Mouse (Mus musculus) lung, postnatal 0 days (tissue): ENCODE results near the gene Med1.

Experiments used
- CTCF ChIP-seq: IDR thresholded peaks from 2 replicates; pipeline ENCODE4 v1.5.1; 2016; ENCODE audit warnings: antibody characterized with exemption, mild to moderate bottlenecking
- EP300 ChIP-seq: IDR thresholded peaks from 2 replicates; pipeline ENCODE4 v1.6.1; 2016; ENCODE audit warnings: antibody characterized with exemption, mild to moderate bottlenecking, control low read depth

DNA sequence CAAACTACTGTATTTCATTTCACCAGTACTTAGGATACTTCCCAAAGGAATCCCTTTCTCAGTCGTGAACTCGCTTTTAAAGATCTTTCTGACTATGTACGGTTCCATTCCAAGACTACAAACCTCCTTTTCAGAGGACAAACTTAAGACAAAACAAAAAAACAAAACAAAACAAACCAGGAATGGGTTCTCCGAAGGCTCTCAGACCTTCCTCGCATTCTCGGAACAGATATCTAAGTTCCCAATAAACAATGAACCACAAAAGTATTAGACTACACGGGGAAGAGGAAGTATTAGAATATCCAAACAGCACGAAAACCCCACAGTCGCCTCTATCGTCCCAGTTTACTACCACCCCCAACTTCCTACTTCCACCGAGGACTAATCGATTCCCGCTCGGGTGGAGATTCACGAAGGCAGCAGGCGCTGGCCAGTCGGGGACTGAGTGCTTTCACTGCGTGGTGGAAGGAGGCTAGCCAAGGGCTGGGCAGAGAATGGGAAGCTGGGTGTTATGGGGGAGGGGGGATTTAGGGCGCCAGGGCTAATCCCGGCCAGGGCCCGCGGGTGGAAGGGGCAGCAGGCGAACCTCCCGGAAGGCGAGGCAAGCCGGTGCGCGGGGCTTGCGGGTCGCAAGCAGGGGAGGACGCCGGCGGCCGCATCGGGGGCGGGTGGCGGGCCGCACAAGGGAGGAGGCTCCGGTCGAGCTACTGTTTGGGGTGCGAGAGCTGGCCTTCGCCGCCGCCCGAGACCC is 44.4 kb downstream of the Med1 start:
- no peak for TF ChIP-seq CTCF
- no peak for TF ChIP-seq EP300
